ENCODE assay signal across 13 mouse cellular contexts in genomic region chr14:57706760-57707099, GRCm38 (mm10). TPM values are rescaled to one million over a fixed set of nuclear protein-coding genes. Genes with fewer than 3 reads are reported as not detected.
A peak's percentile ranks its signal among the peaks of the same experiment; 100 is the strongest.
DNase-seq lines count a peak whose midpoint lies in the region; ATAC-seq and TF ChIP-seq lines count a peak whose summit lies in the region.
"Had no signal": no experiment of that assay in that cellular context is flagged by ENCODE, and none has a peak within 500 bp of the region (broad histone marks: within the 10 kb centered on the region; RNA-seq: fewer than 3 reads in every experiment).

No protein-coding gene starts in this region.

- WGBS in limb, embryonic 14.5 days: 93% methylated on average over 4 of the region's 4 CpGs
- WGBS in limb, embryonic 10.5 days: 91% methylated on average over 4 of the region's 4 CpGs
- 76% methylated on average over 4 of the region's 4 CpGs for WGBS in stomach, embryonic 16.5 days

- H3K36me3 ChIP-seq in limb, embryonic 14.5 days (ENCODE audit: control insufficient read depth, insufficient read depth, low read length): peaks cover 43% of the 10 kb centered on the region
- peaks cover 51% of the 10 kb centered on the region for H3K36me3 ChIP-seq in limb, embryonic 10.5 days
- no peaks in the 10 kb centered on the region for H3K36me3 ChIP-seq in stomach, embryonic 16.5 days (ENCODE audit: control insufficient read depth, insufficient read depth, low read length)

- no peaks in the 10 kb centered on the region for H3K27me3 ChIP-seq in limb, embryonic 14.5 days (ENCODE audit: control insufficient read depth, insufficient read depth, low read length)
- H3K27me3 ChIP-seq in limb, embryonic 10.5 days (ENCODE audit: low read depth, poor library complexity, severe bottlenecking): no peaks in the 10 kb centered on the region
- H3K27me3 ChIP-seq in stomach, embryonic 16.5 days (ENCODE audit: control insufficient read depth, insufficient read depth, low read length): no peaks in the 10 kb centered on the region

- intact Hi-C loops in gastrocnemius, adult 2 months (cut with DNase I): no loop called here
- intact Hi-C loops in gastrocnemius, postnatal 36 days (cut with DNase I): loop anchor here (5.0 kb wide), 1 partner anchor 36 kb away; no protein-coding TSS in a partner anchor
- intact Hi-C loops in left cerebral cortex, postnatal 25 days (cut with DNase I): no loop called here

- TF ChIP-seq POLR2A in limb, embryonic 14.5 days (IDR thresholded peaks at IDR 0.05; ENCODE audit: borderline replicate concordance, extremely low read depth, insufficient read depth, insufficient read length): no peak

- 0 out of 2 replicates have a peak, but pooled peaks cover 5% of the 10 kb centered on the region for H3K4me1 ChIP-seq in limb, embryonic 14.5 days (ENCODE audit: control insufficient read depth, insufficient read depth, low read length)
- H3K4me1 ChIP-seq in limb, embryonic 10.5 days: peaks cover 6% of the 10 kb centered on the region; the same call in 1 of the 2 replicates
- H3K4me1 ChIP-seq in stomach, embryonic 16.5 days (ENCODE audit: control insufficient read depth, insufficient read depth, low read length): peaks cover 29% of the 10 kb centered on the region

- H3K9me3 ChIP-seq in limb, embryonic 14.5 days (ENCODE audit: control insufficient read depth, low read length): no peaks in the 10 kb centered on the region
- no peaks in the 10 kb centered on the region for H3K9me3 ChIP-seq in limb, embryonic 10.5 days (replicated peaks)
- no peaks in the 10 kb centered on the region for H3K9me3 ChIP-seq in stomach, embryonic 16.5 days (replicated peaks; ENCODE audit: control insufficient read depth, low read length)

- no peak for TF ChIP-seq CTCF in gastrocnemius, adult 2 months (IDR thresholded peaks at IDR 0.05)

- peak overlapping the region; percentile 84 for H3K27ac ChIP-seq in gastrocnemius, adult 2 months
- no peak overlapping the region for H3K27ac ChIP-seq in limb, embryonic 14.5 days (replicated peaks; ENCODE audit: low read depth, low read length)
- H3K27ac ChIP-seq in limb, embryonic 10.5 days: no peak overlapping the region
- peak overlapping the region; percentile 85 for H3K27ac ChIP-seq in stomach, embryonic 16.5 days (ENCODE audit: low read length)

- no peak for ATAC-seq in limb, embryonic 14.5 days (ENCODE audit: low FRiP score, low read depth)
- 0 out of 2 replicates have a peak, but pooled peaks have one; percentile 2 for ATAC-seq in stomach, embryonic 16.5 days (ENCODE audit: insufficient read depth, low FRiP score)

- 0 out of 2 replicates have a peak overlapping the region, but pooled peaks have one; percentile 12 for H3K9ac ChIP-seq in limb, embryonic 14.5 days (ENCODE audit: low read depth, low read length, severe bottlenecking)
- H3K9ac ChIP-seq in stomach, embryonic 16.5 days (ENCODE audit: low read length): peak overlapping the region; percentile 48; the same call in 1 of the 2 replicates

- H3K4me2 ChIP-seq in limb, embryonic 14.5 days (replicated peaks; ENCODE audit: low read depth, low read length, severe bottlenecking): no peak overlapping the region
- H3K4me2 ChIP-seq in stomach, embryonic 16.5 days (ENCODE audit: low read depth, low read length): no peak overlapping the region

- H3K4me3 ChIP-seq in gastrocnemius, adult 2 months: peak overlapping the region; percentile 41
- no peak overlapping the region for H3K4me3 ChIP-seq in limb, embryonic 14.5 days (replicated peaks; ENCODE audit: low read length)
- no peak overlapping the region for H3K4me3 ChIP-seq in limb, embryonic 10.5 days
- H3K4me3 ChIP-seq in stomach, embryonic 16.5 days (replicated peaks; ENCODE audit: low read length): no peak overlapping the region

- DNase-seq in gastrocnemius, adult 2 months: no peak
- DNase-seq in gastrocnemius, postnatal 36 days: no peak
- DNase-seq in limb, embryonic 14.5 days (ENCODE audit: low spot score): no peak
- DNase-seq in limb, embryonic 10.5 days (ENCODE audit: low spot score): no peak
- peak; percentile 45 to 85 for DNase-seq in left cerebral cortex, postnatal 25 days (ENCODE audit: low spot score in 2 of 2)
- DNase-seq in adrenal gland, postnatal 4 days (ENCODE audit: low spot score in 2 of 2): no peak
- DNase-seq in ovary, adult 18-20 months (ENCODE audit: low spot score): no peak
- DNase-seq: cerebellum, adult 9-10 months; retina, postnatal 1 day had no signal

RNA-seq across cellular contexts. Expression of gene Gm49361, which starts 39.2 kb away (rescaled TPM):
- total RNA-seq in gastrocnemius, adult 2 months (2021): not detected
- total RNA-seq in gastrocnemius, postnatal 36 days (2021): under 1 TPM in 1 of 2 experiments, not detected in 1; 0.74 TPM
- polyA plus RNA-seq in limb, embryonic 14.5 days (2012; rRNA removed): not detected in 2 replicates
- not detected in 2 replicates for polyA plus RNA-seq in limb, embryonic 14.5 days (2014; fragmentation: Nextera tagmentation; extraction: Ambion mirVana)
- polyA plus RNA-seq in limb, embryonic 10.5 days (2016; fragmentation: Nextera tagmentation; extraction: Ambion mirVana): not detected in 2 replicates
- under 1 TPM; 0.76 to 0.83 TPM for total RNA-seq in left cerebral cortex, postnatal 25 days (2021)
- not detected in 2 replicates for polyA plus RNA-seq in stomach, embryonic 16.5 days (2015; fragmentation: Nextera tagmentation; extraction: Ambion mirVana)
- total RNA-seq in adrenal gland, postnatal 4 days (2021): 1 to 10 TPM; 1.7 to 3.2 TPM
- total RNA-seq: gastrocnemius, postnatal 10 days had no signal
- polyA plus RNA-seq: C2C12; large intestine, adult 2 months had no signal

RNA-seq across cellular contexts. Expression of gene Xpo4, which starts 41.5 kb away (rescaled TPM):
- 10 to 100 TPM in 1 of 2 experiments, 1 to 10 TPM in 1; 8.4 to 17.8 TPM for total RNA-seq in gastrocnemius, adult 2 months (2021)
- 10 to 100 TPM in 1 of 2 experiments, 1 to 10 TPM in 1; 5.3 to 12.1 TPM for total RNA-seq in gastrocnemius, postnatal 36 days (2021)
- polyA plus RNA-seq in limb, embryonic 14.5 days (2012; rRNA removed): 15.5 and 16.2 TPM in 2 replicates
- polyA plus RNA-seq in limb, embryonic 14.5 days (2014; fragmentation: Nextera tagmentation; extraction: Ambion mirVana): 27.4 and 30.9 TPM in 2 replicates
- polyA plus RNA-seq in limb, embryonic 10.5 days (2016; fragmentation: Nextera tagmentation; extraction: Ambion mirVana): 30.3 and 33.4 TPM in 2 replicates
- total RNA-seq in left cerebral cortex, postnatal 25 days (2021): 10 to 100 TPM; 13.1 to 13.3 TPM
- polyA plus RNA-seq in stomach, embryonic 16.5 days (2015; fragmentation: Nextera tagmentation; extraction: Ambion mirVana): 17.0 and 18.6 TPM in 2 replicates
- 10 to 100 TPM; 31.6 to 35.5 TPM for total RNA-seq in adrenal gland, postnatal 4 days (2021)

RNA-seq across cellular contexts. Expression of gene Lats2, which starts 51.5 kb away (rescaled TPM):
- 10 to 100 TPM; 23.7 to 24.2 TPM for total RNA-seq in gastrocnemius, adult 2 months (2021)
- 10 to 100 TPM; 13.4 to 17.3 TPM for total RNA-seq in gastrocnemius, postnatal 36 days (2021)
- 28.5 and 34.7 TPM in 2 replicates for polyA plus RNA-seq in limb, embryonic 14.5 days (2012; rRNA removed)
- 25.3 and 29.7 TPM in 2 replicates for polyA plus RNA-seq in limb, embryonic 14.5 days (2014; fragmentation: Nextera tagmentation; extraction: Ambion mirVana)
- 16.3 and 21.0 TPM in 2 replicates for polyA plus RNA-seq in limb, embryonic 10.5 days (2016; fragmentation: Nextera tagmentation; extraction: Ambion mirVana)
- total RNA-seq in left cerebral cortex, postnatal 25 days (2021): 10 to 100 TPM; 14.2 to 15.4 TPM
- polyA plus RNA-seq in stomach, embryonic 16.5 days (2015; fragmentation: Nextera tagmentation; extraction: Ambion mirVana): 15.1 and 15.8 TPM in 2 replicates
- 10 to 100 TPM; 33.5 to 35.8 TPM for total RNA-seq in adrenal gland, postnatal 4 days (2021)

Comparison
In these comparisons a context has a peak if more than half of its experiments do, and no peak if none do; other contexts are left out.
1. DNase-seq: peak in left cerebral cortex, postnatal 25 days (2 of 2); none in gastrocnemius, adult 2 months (single experiment), gastrocnemius, postnatal 36 days (0 of 2), limb, embryonic 14.5 days (single experiment), limb, embryonic 10.5 days (single experiment), adrenal gland, postnatal 4 days (0 of 2) and ovary, adult 18-20 months (single experiment).
2. H3K27ac ChIP-seq: peak in gastrocnemius, adult 2 months (single experiment) and stomach, embryonic 16.5 days (single experiment); none in limb, embryonic 14.5 days (single experiment) and limb, embryonic 10.5 days (single experiment).